Mouse (Mus musculus) midbrain, embryonic 12.5 days (tissue): ENCODE measurements around the gene Paqr4. TPM values are rescaled to one million over a fixed set of nuclear protein-coding genes. Genes with fewer than 3 reads are reported as not detected.
A peak's percentile ranks its signal among the peaks of the same experiment; 100 is the strongest.

Source experiments
- ATAC-seq: fragments of 200-750 bp; cut with Nextera tagmentation; 2 replicates; pipeline ENCODE4 v1.8.0; 2017; ENCODE audit warnings: low read depth, moderate TSS enrichment, moderate library complexity; ENCODE audit not compliant: low FRiP score
- H3K27ac ChIP-seq: fragments of 300-500 bp; sonication (generic); replicated peaks from 2 replicates; pipeline ENCODE4 v1.5.1; 2016; ENCODE audit warnings: mild to moderate bottlenecking
- H3K27me3 ChIP-seq: fragments of 300-500 bp; sonication (generic); 2 replicates; pipeline ENCODE4 v1.6.1; 2016; ENCODE audit warnings: mild to moderate bottlenecking
- H3K36me3 ChIP-seq: fragments of 300-500 bp; sonication (generic); 2 replicates; pipeline ENCODE4 v1.6.1; 2016
- H3K4me1 ChIP-seq: fragments of 300-500 bp; sonication (generic); 2 replicates; pipeline ENCODE4 v1.6.1; 2016
- H3K4me2 ChIP-seq: fragments of 300-500 bp; sonication (generic); replicated peaks from 2 replicates; pipeline ENCODE4 v1.6.1; 2016; ENCODE audit warnings: mild to moderate bottlenecking, moderate library complexity
- H3K4me3 ChIP-seq: fragments of 300-500 bp; sonication (generic); 2 replicates; pipeline ENCODE4 v1.5.1; 2016; ENCODE audit warnings: mild to moderate bottlenecking
- H3K9ac ChIP-seq: fragments of 300-500 bp; sonication (generic); replicated peaks from 2 replicates; pipeline ENCODE4 v1.6.1; 2016; ENCODE audit warnings: mild to moderate bottlenecking, moderate library complexity
- H3K9me3 ChIP-seq: fragments of 300-500 bp; sonication (generic); 2 replicates; pipeline ENCODE4 v1.6.1; 2016; ENCODE audit warnings: mild to moderate bottlenecking
- WGBS: fragments of 180-500 bp; shearing (Covaris S2); methylation state at CpG from one replicate; pipeline ENCODE4 v1.1.7; 2016; 5-methylcytosine and 5-hydroxymethylcytosine counted together
- polyA plus RNA-seq: library from polyadenylated mRNA; unstranded; fragments of >200 nt; fragmentation: Nextera tagmentation; extraction: Ambion mirVana; gene quantifications from 2 replicates; pipeline ENCODE4 v1.2.1, GENCODE M21; 2016

Paqr4 gene
- polyA plus RNA-seq, 1 experiment from 2014 or later, result 40.4 TPM

GRCm38 (mm10) chr17:23771284-23772218 lies 30.9 kb upstream of the Paqr4 start, which contains the start of gene Flywch1:
TSS of gene Flywch1 (minus strand) at chr17:23771602.
- peak; percentile 98 for ATAC-seq
- WGBS, result 4% methylated on average over 56 of the region's 58 CpGs
- no peaks in the 10 kb centered on the region for H3K27me3 ChIP-seq
- peak within 1 kb of the TSS; percentile 81 for H3K4me3 ChIP-seq
- H3K9me3 ChIP-seq, result no peaks in the 10 kb centered on the region
- H3K9ac ChIP-seq, result peak within 1 kb of the TSS; percentile 90
- peak within 1 kb of the TSS; percentile 59 for H3K4me2 ChIP-seq
- H3K36me3 ChIP-seq, result 0 out of 2 replicates have a peak, but pooled peaks cover 16% of the 10 kb centered on the region
- H3K27ac ChIP-seq, result peak within 1 kb of the TSS; percentile 88
- peaks cover 13% of the 10 kb centered on the region for H3K4me1 ChIP-seq

DNA sequence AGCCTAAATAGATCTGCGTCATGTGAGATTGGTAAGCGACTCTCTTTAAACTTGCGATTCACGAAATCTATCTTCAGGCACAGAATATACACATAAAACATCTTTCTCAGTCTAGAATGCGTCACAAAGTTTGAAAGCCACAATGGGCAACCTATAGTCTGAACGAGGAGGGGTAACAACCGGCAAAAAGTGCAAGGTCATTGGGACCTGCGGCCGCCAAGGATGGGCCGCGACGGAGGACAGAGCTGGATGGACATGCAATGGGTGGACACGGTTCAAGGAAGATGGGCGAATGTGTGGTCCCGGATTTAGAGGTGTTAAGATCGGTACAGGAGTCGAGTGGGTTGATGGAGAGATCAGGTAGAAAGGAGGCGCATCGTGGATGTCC lies 30.2 kb upstream of the Paqr4 start:
- peak overlapping the region; percentile 90 for H3K9ac ChIP-seq
- no peak for ATAC-seq
- H3K4me1 ChIP-seq, result peaks cover 13% of the 10 kb centered on the region
- peak overlapping the region; percentile 81 for H3K4me3 ChIP-seq
- 0 out of 2 replicates have a peak, but pooled peaks cover 18% of the 10 kb centered on the region for H3K36me3 ChIP-seq
- H3K27me3 ChIP-seq, result no peaks in the 10 kb centered on the region
- peak overlapping the region; percentile 88 for H3K27ac ChIP-seq
- no peaks in the 10 kb centered on the region for H3K9me3 ChIP-seq
- peak overlapping the region; percentile 59 for H3K4me2 ChIP-seq
- under 1% methylated on average over 19 of the region's 19 CpGs for WGBS

- H3K4me2 ChIP-seq, result peak overlapping the region; percentile 59
- peaks cover 22% of the 10 kb centered on the region for H3K36me3 ChIP-seq
- WGBS, result 5% methylated on average over 2 of the region's 2 CpGs
- peak overlapping the region; percentile 88 for H3K27ac ChIP-seq
- peaks cover 13% of the 10 kb centered on the region for H3K4me1 ChIP-seq
- no peak for ATAC-seq
- peak overlapping the region; percentile 90 for H3K9ac ChIP-seq
- H3K4me3 ChIP-seq, result peak overlapping the region; percentile 81
- no peaks in the 10 kb centered on the region for H3K27me3 ChIP-seq
- H3K9me3 ChIP-seq, result no peaks in the 10 kb centered on the region
Measured at GRCm38 (mm10) chr17:23770493-23770892, 29.8 kb upstream of the Paqr4 start.

DNA sequence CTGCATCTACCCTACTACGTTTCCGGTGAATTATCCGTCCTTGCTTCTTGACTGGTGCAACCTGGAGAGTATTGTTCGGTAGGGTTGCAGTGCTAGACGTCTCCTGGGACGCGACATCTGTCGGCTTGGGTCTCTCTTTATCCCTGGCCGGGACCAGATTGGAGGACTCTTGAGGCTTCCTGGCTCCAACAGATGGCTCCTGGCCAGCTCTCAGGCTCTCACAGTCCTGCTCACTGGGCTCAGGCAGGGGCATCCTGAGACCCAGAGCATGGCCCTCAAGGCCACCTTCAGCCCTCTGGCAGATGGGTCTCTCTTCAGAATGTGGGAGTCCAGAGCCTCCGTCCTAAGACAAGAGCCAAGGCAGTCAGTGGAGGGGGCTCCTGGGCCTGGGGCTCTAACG lies 22.3 kb upstream of the Paqr4 start:
- no peak for ATAC-seq
- H3K9ac ChIP-seq, result no peak overlapping the region
- peaks cover 64% of the 10 kb centered on the region for H3K36me3 ChIP-seq
- H3K4me2 ChIP-seq, result no peak overlapping the region
- WGBS, result 83% methylated on average over 11 of the region's 11 CpGs
- no peaks in the 10 kb centered on the region for H3K4me1 ChIP-seq
- no peaks in the 10 kb centered on the region for H3K9me3 ChIP-seq
- no peak overlapping the region for H3K27ac ChIP-seq
- no peak overlapping the region for H3K4me3 ChIP-seq
- no peaks in the 10 kb centered on the region for H3K27me3 ChIP-seq

DNA sequence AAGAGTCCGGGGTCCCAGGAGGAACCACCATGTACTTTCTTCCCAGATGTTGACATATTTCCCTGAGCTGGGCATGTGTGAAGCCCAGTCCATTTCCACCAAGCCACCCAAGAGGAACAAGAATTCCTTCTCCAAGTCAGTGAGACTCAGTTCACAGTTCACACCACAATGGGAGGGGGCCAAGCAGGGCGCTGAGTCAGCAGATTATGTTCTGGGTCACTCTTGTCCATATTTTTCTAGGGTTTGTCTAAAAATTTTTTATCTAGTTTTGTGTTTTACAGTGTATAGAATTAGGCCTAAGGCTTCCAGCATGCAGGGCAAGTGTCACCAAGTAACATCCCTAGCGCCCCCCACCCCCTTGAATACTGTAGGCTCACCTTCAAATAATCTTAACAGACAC lies 20.5 kb upstream of the Paqr4 start:
- peaks cover 78% of the 10 kb centered on the region for H3K36me3 ChIP-seq
- H3K27me3 ChIP-seq, result no peaks in the 10 kb centered on the region
- H3K4me3 ChIP-seq, result no peak overlapping the region
- WGBS, result 96% methylated on average over 3 of the region's 3 CpGs
- no peak for ATAC-seq
- H3K4me2 ChIP-seq, result no peak overlapping the region
- no peaks in the 10 kb centered on the region for H3K9me3 ChIP-seq
- no peak overlapping the region for H3K9ac ChIP-seq
- no peaks in the 10 kb centered on the region for H3K4me1 ChIP-seq
- no peak overlapping the region for H3K27ac ChIP-seq

- Histone ChIP-seq H3K4me1 (no peaks in the 10 kb centered on the region), H3K27me3 (no peaks in the 10 kb centered on the region), H3K36me3 (peaks cover 81% of the 10 kb centered on the region), H3K4me2 (no peak overlapping the region), H3K4me3 (no peak overlapping the region), H3K9ac (no peak overlapping the region), H3K27ac (no peak overlapping the region), H3K9me3 (no peaks in the 10 kb centered on the region)
- no peak for ATAC-seq
- 93% methylated on average over 9 of the region's 9 CpGs for WGBS
Measured at GRCm38 (mm10) chr17:23760231-23760630, 19.6 kb upstream of the Paqr4 start.

DNA sequence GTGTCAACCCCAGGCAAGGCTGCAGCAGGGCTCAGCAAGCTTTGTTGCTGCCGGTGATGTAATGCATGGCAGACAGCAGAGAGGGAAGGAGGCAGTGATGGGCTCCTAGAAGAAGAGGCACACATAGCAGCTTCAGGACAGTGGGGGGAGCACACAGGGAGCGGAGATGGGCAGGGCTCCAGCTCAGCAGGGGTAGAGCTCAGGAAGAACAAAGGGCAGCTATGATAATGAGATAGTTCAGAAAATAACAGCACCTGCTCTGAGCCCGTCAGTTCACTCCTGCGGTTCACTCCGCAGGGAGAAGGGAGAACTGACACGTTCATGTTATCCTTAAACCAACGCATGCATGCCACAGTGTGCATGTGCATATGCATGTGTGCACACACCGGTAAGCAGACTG lies 18.1 kb upstream of the Paqr4 start:
- H3K4me3 ChIP-seq, result no peak overlapping the region
- WGBS, result 67% methylated on average over 8 of the region's 8 CpGs
- H3K27me3 ChIP-seq, result no peaks in the 10 kb centered on the region
- no peaks in the 10 kb centered on the region for H3K4me1 ChIP-seq
- H3K9me3 ChIP-seq, result no peaks in the 10 kb centered on the region
- peaks cover 92% of the 10 kb centered on the region for H3K36me3 ChIP-seq
- no peak overlapping the region for H3K9ac ChIP-seq
- no peak overlapping the region for H3K4me2 ChIP-seq
- no peak for ATAC-seq
- no peak overlapping the region for H3K27ac ChIP-seq

- Histone ChIP-seq H3K36me3 (peaks cover 96% of the 10 kb centered on the region), H3K4me2 (no peak overlapping the region), H3K9me3 (no peaks in the 10 kb centered on the region), H3K27ac (no peak overlapping the region), H3K27me3 (no peaks in the 10 kb centered on the region), H3K4me3 (no peak overlapping the region), H3K9ac (no peak overlapping the region), H3K4me1 (no peaks in the 10 kb centered on the region)
- whole genome bisulfite sequencing, result 96% methylated on average over 9 of the region's 9 CpGs
- ATAC-seq, result no peak
Measured at GRCm38 (mm10) chr17:23757581-23757980, 16.9 kb upstream of the Paqr4 start.

DNA sequence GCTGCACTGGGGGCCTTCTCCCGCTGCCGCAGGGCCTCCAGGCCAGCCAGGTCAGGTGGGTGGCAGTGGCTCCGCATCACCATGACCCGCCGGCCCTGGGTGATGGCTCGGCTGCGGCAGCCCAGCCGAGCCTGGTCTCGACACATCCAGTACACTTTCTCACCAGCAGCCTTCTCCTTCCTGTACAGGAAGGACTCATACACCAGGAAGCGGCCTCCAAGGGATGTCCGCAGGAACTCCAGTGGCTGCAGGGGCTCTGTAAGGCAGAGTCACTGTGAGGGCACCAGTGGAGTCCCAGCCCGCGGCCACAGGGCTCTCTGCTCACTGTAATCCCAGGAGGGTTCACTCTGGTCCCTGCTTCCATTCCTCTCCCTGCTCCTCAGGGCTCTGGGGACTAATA lies 15.0 kb upstream of the Paqr4 start:
- no peak for ATAC-seq
- Histone ChIP-seq H3K27ac (no peak overlapping the region), H3K9ac (no peak overlapping the region), H3K4me1 (no peaks in the 10 kb centered on the region), H3K9me3 (no peaks in the 10 kb centered on the region), H3K36me3 (peaks cover 91% of the 10 kb centered on the region), H3K4me3 (no peak overlapping the region), H3K4me2 (no peak overlapping the region), H3K27me3 (no peaks in the 10 kb centered on the region)
- WGBS, result 96% methylated on average over 13 of the region's 13 CpGs

GRCm38 (mm10) chr17:23749400-23750191 lies 8.9 kb upstream of the Paqr4 start:
- peaks cover 33% of the 10 kb centered on the region for H3K36me3 ChIP-seq
- no peaks in the 10 kb centered on the region for H3K9me3 ChIP-seq
- H3K4me2 ChIP-seq, result no peak overlapping the region
- 83% methylated on average over 11 of the region's 11 CpGs for WGBS
- no peak for ATAC-seq
- H3K4me1 ChIP-seq, result peaks cover 18% of the 10 kb centered on the region
- no peak overlapping the region for H3K27ac ChIP-seq
- H3K27me3 ChIP-seq, result peaks cover 37% of the 10 kb centered on the region
- no peak overlapping the region for H3K4me3 ChIP-seq
- no peak overlapping the region for H3K9ac ChIP-seq

GRCm38 (mm10) chr17:23748631-23749391 lies 8.1 kb upstream of the Paqr4 start:
- Histone ChIP-seq H3K9ac (no peak overlapping the region), H3K4me3 (no peak overlapping the region), H3K27ac (no peak overlapping the region), H3K36me3 (peaks cover 26% of the 10 kb centered on the region), H3K9me3 (no peaks in the 10 kb centered on the region), H3K4me2 (no peak overlapping the region), H3K4me1 (peaks cover 21% of the 10 kb centered on the region), H3K27me3 (peaks cover 45% of the 10 kb centered on the region)
- 41% methylated on average over 10 of the region's 10 CpGs for WGBS
- no peak for ATAC-seq
